Mouse (Mus musculus) limb, embryonic 10.5 days (tissue): ENCODE measurements around the gene Gm28870. TPM values are rescaled to one million over a fixed set of nuclear protein-coding genes. Genes with fewer than 3 reads are reported as not detected.
"Not testable (repeated sequence)": the region's sequence is repeated elsewhere in the genome, so short reads cannot be mapped to it uniquely, and the experiment has no call there.

ENCODE experiments used
- DNase-seq: peaks from one replicate; pipeline ENCODE4 v3.0.0-alpha.2; 2017; ENCODE audit warnings: low spot score
- H3K27ac ChIP-seq: fragments of 300-500 bp; sonication (generic); 2 replicates; pipeline ENCODE4 v1.5.1; 2016; ENCODE audit warnings: mild to moderate bottlenecking
- H3K27me3 ChIP-seq: fragments of 300-500 bp; sonication (generic); 2 replicates; pipeline ENCODE4 v1.6.1; 2016; ENCODE audit warnings: low read depth, mild to moderate bottlenecking; ENCODE audit not compliant: poor library complexity, severe bottlenecking
- H3K36me3 ChIP-seq: fragments of 300-500 bp; sonication (generic); 2 replicates; pipeline ENCODE4 v1.6.1; 2016; ENCODE audit warnings: mild to moderate bottlenecking, moderate library complexity
- H3K4me1 ChIP-seq: fragments of 300-500 bp; sonication (generic); 2 replicates; pipeline ENCODE4 v1.6.1; 2016
- H3K4me3 ChIP-seq: fragments of 300-500 bp; sonication (generic); 2 replicates; pipeline ENCODE4 v1.5.1; 2016; ENCODE audit warnings: mild to moderate bottlenecking, moderate library complexity
- H3K9me3 ChIP-seq: fragments of 300-500 bp; sonication (generic); replicated peaks from 2 replicates; pipeline ENCODE4 v1.6.1; 2016; ENCODE audit warnings: mild to moderate bottlenecking
- WGBS: fragments of 180-500 bp; shearing (Covaris S2); methylation state at CpG from one replicate; pipeline ENCODE4 v1.1.7; 2016; 5-methylcytosine and 5-hydroxymethylcytosine counted together
- polyA plus RNA-seq: library from polyadenylated mRNA; unstranded; fragments of >200 nt; fragmentation: Nextera tagmentation; extraction: Ambion mirVana; gene quantifications from 2 replicates; pipeline ENCODE4 v1.2.1, GENCODE M21; 2016

Gm28870 gene
- polyA plus RNA-seq: not detected in 2 replicates

DNA sequence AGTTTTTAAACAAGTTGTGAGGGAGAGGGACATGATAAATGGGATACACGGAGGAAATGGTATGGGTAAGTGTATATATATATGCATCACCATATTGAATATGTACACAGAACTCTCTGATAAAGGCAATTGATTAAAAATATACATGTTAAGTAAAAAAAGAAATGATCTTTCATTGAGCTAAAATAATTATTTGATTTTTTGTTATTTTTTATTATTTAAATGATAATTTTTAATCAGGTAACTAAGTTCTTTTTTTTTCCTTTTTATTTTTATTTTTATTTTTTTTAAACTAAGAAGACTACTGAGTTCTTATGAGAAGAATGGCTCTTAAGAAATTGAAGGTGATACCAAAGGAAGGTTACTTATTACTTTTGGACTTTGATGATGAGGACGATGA lies at the start of gene Gm28870:
TSS of gene Gm28870 (plus strand) at position 301 of the 400 bp plus-strand sequence.
- no CpG with 5 or more reads among the region's 2 CpGs for WGBS

More for the DNA sequence above, at the start of gene Gm28870:
- H3K27ac ChIP-seq, H3K9me3 ChIP-seq, DNase-seq, H3K4me3 ChIP-seq, H3K4me1 ChIP-seq, H3K36me3 ChIP-seq, H3K27me3 ChIP-seq: not testable (repeated sequence)
